Mouse (Mus musculus) heart, postnatal 0 days (tissue): Measurements from ENCODE around the gene Ywhaq. TPM values are rescaled to one million over a fixed set of nuclear protein-coding genes. Genes with fewer than 3 reads are reported as not detected.

Experiments
- ATAC-seq: fragments of 200-750 bp; cut with Nextera tagmentation; 2 replicates; pipeline ENCODE4 v1.8.0; 2017; ENCODE audit warnings: low read depth, moderate number of reproducible peaks, moderate library complexity; ENCODE audit not compliant: insufficient read depth
- DNase-seq: peaks from one replicate; pipeline ENCODE4 v3.0.0-alpha.2; 2016; ENCODE audit warnings: low spot score
- H3K27ac ChIP-seq: fragments of 300-500 bp; sonication (generic); 2 replicates; pipeline ENCODE4 v1.5.1; 2014; ENCODE audit warnings: low read depth, mild to moderate bottlenecking
- H3K27me3 ChIP-seq: fragments of 300-500 bp; sonication (generic); 2 replicates; pipeline ENCODE4 v1.6.1; 2014; ENCODE audit warnings: low read length, mixed read lengths; ENCODE audit not compliant: control insufficient read depth, insufficient read depth
- H3K36me3 ChIP-seq: fragments of 300-500 bp; sonication (generic); replicated peaks from 2 replicates; pipeline ENCODE4 v1.6.1; 2014; ENCODE audit warnings: low read length, mixed read lengths; ENCODE audit not compliant: control insufficient read depth, insufficient read depth
- H3K4me1 ChIP-seq: fragments of 300-500 bp; sonication (generic); 2 replicates; pipeline ENCODE4 v1.6.1; 2014; ENCODE audit warnings: antibody characterized with exemption; ENCODE audit not compliant: control insufficient read depth, insufficient read depth
- H3K4me2 ChIP-seq: fragments of 300-500 bp; sonication (generic); 2 replicates; pipeline ENCODE4 v1.6.1; 2014; ENCODE audit warnings: low read depth, mild to moderate bottlenecking, low read length, moderate library complexity
- H3K4me3 ChIP-seq: fragments of 300-500 bp; sonication (generic); 2 replicates; pipeline ENCODE4 v1.5.1; 2014; ENCODE audit warnings: low read depth, low read length
- H3K9ac ChIP-seq: fragments of 300-500 bp; sonication (generic); replicated peaks from 2 replicates; pipeline ENCODE4 v1.6.1; 2014; ENCODE audit warnings: low read depth, low read length, mixed read lengths
- H3K9me3 ChIP-seq: fragments of 300-500 bp; sonication (generic); replicated peaks from 2 replicates; pipeline ENCODE4 v1.6.1; 2016; ENCODE audit warnings: low read length; ENCODE audit not compliant: control insufficient read depth
- CTCF ChIP-seq: IDR thresholded peaks from 2 replicates; pipeline ENCODE4 v1.5.1; 2016; ENCODE audit warnings: antibody characterized with exemption, control low read depth, low read depth
- EP300 ChIP-seq: IDR thresholded peaks from 2 replicates; pipeline ENCODE4 v1.6.1; 2016; ENCODE audit warnings: antibody characterized with exemption, low read depth
- WGBS: fragments of 180-500 bp; shearing (Covaris S2); extraction: QIAGEN DNeasy Blood & Tissue Kit; methylation state at CpG from one replicate; pipeline ENCODE4 v1.1.7; 2014; 5-methylcytosine and 5-hydroxymethylcytosine counted together
- polyA plus RNA-seq: library from polyadenylated mRNA; unstranded; fragments of >200 nt; fragmentation: Nextera tagmentation; extraction: Ambion mirVana; gene quantifications from 2 replicates; pipeline ENCODE4 v1.2.1, GENCODE M21; 2015
- total RNA-seq: library from RNA; depleted of rRNA; stranded (reverse); fragments of >200 nt; gene quantifications from 2 replicates; pipeline ENCODE4 v1.2.3, GENCODE M21; 2014; ENCODE audit warnings: low replicate concordance

The Ywhaq gene
- total and polyA plus RNA-seq, 2 experiments from 2014 or later: 165 to 234 TPM

GRCm38 (mm10) chr12:21364624-21365435 is 52.6 kb downstream of the Ywhaq start:
- WGBS: 72% methylated on average over 10 of the region's 10 CpGs
- ATAC-seq: no peak
- no peak overlapping the region for H3K4me3 ChIP-seq

GRCm38 (mm10) chr12:21363195-21363594 is 54.2 kb downstream of the Ywhaq start:
- H3K36me3 ChIP-seq: no peaks in the 10 kb centered on the region
- no peak overlapping the region for H3K4me2 ChIP-seq
- H3K27me3 ChIP-seq: no peaks in the 10 kb centered on the region
- ATAC-seq (no peak), DNase-seq (no peak)
- no peak overlapping the region for H3K4me3 ChIP-seq
- H3K9ac ChIP-seq: no peak overlapping the region
- H3K4me1 ChIP-seq: no peaks in the 10 kb centered on the region
- H3K9me3 ChIP-seq: no peaks in the 10 kb centered on the region
- no peak overlapping the region for H3K27ac ChIP-seq
- 93% methylated on average over 3 of the region's 3 CpGs for WGBS
- TF ChIP-seq EP300: no peak

More at GRCm38 (mm10) chr12:21364624-21365435, 52.6 kb downstream of the Ywhaq start:
- Histone ChIP-seq H3K27ac (no peak overlapping the region), H3K36me3 (no peaks in the 10 kb centered on the region), H3K9ac (no peak overlapping the region), H3K4me1 (no peaks in the 10 kb centered on the region), H3K27me3 (no peaks in the 10 kb centered on the region), H3K4me2 (no peak overlapping the region), H3K9me3 (no peaks in the 10 kb centered on the region)
- no peak for DNase-seq
- TF ChIP-seq EP300 (no peak), CTCF (no peak)

- H3K9ac ChIP-seq: no peak overlapping the region
- H3K4me3 ChIP-seq: no peak overlapping the region
- H3K36me3 ChIP-seq: no peaks in the 10 kb centered on the region
- H3K27me3 ChIP-seq: no peaks in the 10 kb centered on the region
- TF ChIP-seq EP300: no peak
- no peak for TF ChIP-seq CTCF
- DNase-seq: no peak
- no peaks in the 10 kb centered on the region for H3K4me1 ChIP-seq
- whole genome bisulfite sequencing: 53% methylated on average over 2 of the region's 2 CpGs
- no peak overlapping the region for H3K4me2 ChIP-seq
- ATAC-seq: no peak
- H3K9me3 ChIP-seq: no peaks in the 10 kb centered on the region
- H3K27ac ChIP-seq: no peak overlapping the region
These were observed 54.8 kb downstream of the Ywhaq start for GRCm38 (mm10) chr12:21362686-21363085.

GRCm38 (mm10) chr12:21353681-21354080 is 63.8 kb downstream of the Ywhaq start:
- Histone ChIP-seq H3K9me3 (peaks cover 7% of the 10 kb centered on the region), H3K4me3 (no peak overlapping the region), H3K9ac (no peak overlapping the region), H3K4me1 (no peaks in the 10 kb centered on the region), H3K27me3 (no peaks in the 10 kb centered on the region), H3K27ac (no peak overlapping the region), H3K4me2 (no peak overlapping the region), H3K36me3 (peaks cover 42% of the 10 kb centered on the region)
- no peak for TF ChIP-seq CTCF
- no peak for TF ChIP-seq EP300
- ATAC-seq: no peak
- WGBS: 92% methylated on average over 8 of the region's 8 CpGs
- DNase-seq: no peak

- H3K4me2 ChIP-seq: no peak overlapping the region
- TF ChIP-seq CTCF: no peak
- no peak for TF ChIP-seq EP300
- ATAC-seq (no peak), DNase-seq (no peak)
- no peak overlapping the region for H3K27ac ChIP-seq
- 92% methylated on average over 7 of the region's 7 CpGs for WGBS
- H3K9me3 ChIP-seq: peaks cover 7% of the 10 kb centered on the region
- no peaks in the 10 kb centered on the region for H3K27me3 ChIP-seq
- H3K4me1 ChIP-seq: no peaks in the 10 kb centered on the region; the same call in 1 of the 2 replicates
- H3K9ac ChIP-seq: no peak overlapping the region
- peaks cover 49% of the 10 kb centered on the region for H3K36me3 ChIP-seq
- H3K4me3 ChIP-seq: no peak overlapping the region
These were observed 67.1 kb downstream of the Ywhaq start for GRCm38 (mm10) chr12:21350113-21350876.
